Mouse (Mus musculus): ENCODE results near the gene Gm20388. TPM values are rescaled to one million over a fixed set of nuclear protein-coding genes. Genes with fewer than 3 reads are reported as not detected.

The Gm20388 gene
- polyA plus RNA-seq, 1 experiment from 2014 or later, result not detected

DNA sequence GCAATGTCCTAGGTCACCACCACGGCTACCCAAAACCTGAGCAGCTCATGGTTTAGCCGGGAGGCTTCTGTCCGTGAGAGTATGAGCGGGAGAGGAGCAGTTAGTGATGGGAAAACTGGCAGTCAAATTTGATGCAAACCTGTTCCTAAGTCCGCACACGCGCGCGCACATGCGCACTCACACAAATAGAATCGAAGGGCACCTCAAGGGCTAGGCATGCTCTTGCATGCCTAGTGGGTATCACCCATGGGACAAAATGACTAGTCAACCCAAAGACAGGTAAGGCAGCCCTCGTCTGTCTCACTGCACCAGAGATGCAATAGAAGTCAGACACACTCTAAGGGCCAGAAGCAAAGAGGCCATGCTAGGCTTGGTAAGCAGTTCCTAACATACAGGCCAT is 4465.8 kb downstream of the Gm20388 start:
- Histone ChIP-seq H3K36me3 (no peaks in the 10 kb centered on the region), H3K27me3 (no peaks in the 10 kb centered on the region), H3K27ac (no peak overlapping the region), H3K4me2 (no peak overlapping the region), H3K9ac (no peak overlapping the region), H3K4me1 (no peaks in the 10 kb centered on the region), H3K4me3 (no peak overlapping the region), H3K9me3 (no peaks in the 10 kb centered on the region)
- ATAC-seq (ENCODE audit: insufficient number of reproducible peaks, insufficient read depth, low FRiP score, low TSS enrichment, low read depth), result no peak
- WGBS, result 89% methylated on average over 12 of the region's 12 CpGs

DNA sequence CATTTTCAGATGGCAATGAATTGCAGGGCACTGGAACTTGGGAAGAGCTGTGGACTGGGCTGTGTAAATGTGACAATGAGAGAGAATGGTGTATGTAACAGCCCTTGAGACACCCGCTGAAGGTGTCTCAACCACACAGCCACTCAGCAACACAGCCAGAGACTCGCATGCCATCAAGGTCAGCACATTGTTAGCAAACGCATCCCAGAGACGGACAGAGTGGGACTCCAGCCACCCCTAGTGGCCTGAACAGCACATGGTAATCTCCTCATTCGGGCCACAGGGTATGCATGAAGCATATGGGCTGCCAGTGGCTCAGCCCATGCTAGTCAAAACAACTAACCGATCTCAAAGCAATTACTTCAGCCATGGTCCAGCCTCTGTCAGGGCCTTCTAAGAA is 4468.6 kb downstream of the Gm20388 start:
- H3K4me2 ChIP-seq, result no peak overlapping the region
- H3K9me3 ChIP-seq, result no peaks in the 10 kb centered on the region
- no peak overlapping the region for H3K27ac ChIP-seq
- no peaks in the 10 kb centered on the region for H3K36me3 ChIP-seq
- no peak overlapping the region for H3K9ac ChIP-seq
- H3K4me3 ChIP-seq, result no peak overlapping the region
- ATAC-seq (ENCODE audit: insufficient number of reproducible peaks, insufficient read depth, low FRiP score, low TSS enrichment, low read depth), result no peak
- WGBS, result 71% methylated on average over 6 of the region's 6 CpGs
- H3K27me3 ChIP-seq, result no peaks in the 10 kb centered on the region
- no peaks in the 10 kb centered on the region for H3K4me1 ChIP-seq

DNA sequence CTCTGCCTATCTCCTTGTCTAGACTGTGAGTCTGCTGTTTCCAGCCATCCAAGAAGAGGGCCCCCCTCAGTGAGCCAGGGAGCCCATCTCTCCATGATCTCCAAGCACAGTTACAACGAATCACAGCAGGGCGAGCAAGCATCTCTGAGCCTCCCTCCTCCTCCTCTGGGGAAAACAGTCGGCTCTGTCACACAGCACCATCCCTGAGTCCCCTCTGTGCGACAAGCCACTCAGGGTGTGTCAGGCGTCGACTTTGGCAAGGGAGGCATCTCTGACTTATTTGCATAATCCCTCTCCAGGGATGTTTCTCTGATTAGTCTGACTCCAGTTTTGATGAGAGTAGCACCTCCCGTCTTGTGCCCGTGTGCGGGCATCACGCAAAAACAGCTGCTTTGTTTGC is 4471.6 kb downstream of the Gm20388 start:
- H3K27ac ChIP-seq, result no peak overlapping the region
- 57% methylated on average over 10 of the region's 10 CpGs for WGBS
- no peak overlapping the region for H3K9ac ChIP-seq
- ATAC-seq (ENCODE audit: insufficient number of reproducible peaks, insufficient read depth, low FRiP score, low TSS enrichment, low read depth), result no peak
- no peak overlapping the region for H3K4me3 ChIP-seq
- H3K9me3 ChIP-seq, result no peaks in the 10 kb centered on the region
- no peaks in the 10 kb centered on the region for H3K36me3 ChIP-seq
- H3K27me3 ChIP-seq, result no peaks in the 10 kb centered on the region
- no peaks in the 10 kb centered on the region for H3K4me1 ChIP-seq
- H3K4me2 ChIP-seq, result no peak overlapping the region

DNA sequence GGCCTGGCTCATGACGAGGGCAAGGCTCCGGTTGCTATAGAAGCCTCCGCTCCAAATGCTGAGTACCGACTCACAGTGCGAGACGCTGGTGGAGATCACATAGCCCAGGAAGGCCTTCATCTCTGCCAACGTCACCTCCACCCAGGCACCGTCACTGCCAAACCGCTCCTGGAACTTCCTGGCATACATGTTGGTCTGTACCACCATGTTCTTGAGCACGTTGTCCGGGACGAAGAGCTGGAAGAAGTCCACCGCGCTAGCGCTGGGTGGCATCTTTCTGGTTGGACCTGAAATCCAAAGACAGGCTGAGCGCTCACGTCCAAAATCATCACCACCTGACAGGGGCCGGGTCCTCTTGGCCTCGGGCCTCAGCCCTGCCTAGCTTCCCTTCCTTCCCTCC is 4473.7 kb downstream of the Gm20388 start:
- Histone ChIP-seq H3K27me3 (no peaks in the 10 kb centered on the region), H3K4me1 (no peaks in the 10 kb centered on the region), H3K4me2 (no peak overlapping the region), H3K9ac (no peak overlapping the region), H3K4me3 (no peak overlapping the region), H3K36me3 (no peaks in the 10 kb centered on the region), H3K27ac (no peak overlapping the region), H3K9me3 (no peaks in the 10 kb centered on the region)
- ATAC-seq (ENCODE audit: insufficient number of reproducible peaks, insufficient read depth, low FRiP score, low TSS enrichment, low read depth), result no peak
- 92% methylated on average over 19 of the region's 19 CpGs for WGBS

DNA sequence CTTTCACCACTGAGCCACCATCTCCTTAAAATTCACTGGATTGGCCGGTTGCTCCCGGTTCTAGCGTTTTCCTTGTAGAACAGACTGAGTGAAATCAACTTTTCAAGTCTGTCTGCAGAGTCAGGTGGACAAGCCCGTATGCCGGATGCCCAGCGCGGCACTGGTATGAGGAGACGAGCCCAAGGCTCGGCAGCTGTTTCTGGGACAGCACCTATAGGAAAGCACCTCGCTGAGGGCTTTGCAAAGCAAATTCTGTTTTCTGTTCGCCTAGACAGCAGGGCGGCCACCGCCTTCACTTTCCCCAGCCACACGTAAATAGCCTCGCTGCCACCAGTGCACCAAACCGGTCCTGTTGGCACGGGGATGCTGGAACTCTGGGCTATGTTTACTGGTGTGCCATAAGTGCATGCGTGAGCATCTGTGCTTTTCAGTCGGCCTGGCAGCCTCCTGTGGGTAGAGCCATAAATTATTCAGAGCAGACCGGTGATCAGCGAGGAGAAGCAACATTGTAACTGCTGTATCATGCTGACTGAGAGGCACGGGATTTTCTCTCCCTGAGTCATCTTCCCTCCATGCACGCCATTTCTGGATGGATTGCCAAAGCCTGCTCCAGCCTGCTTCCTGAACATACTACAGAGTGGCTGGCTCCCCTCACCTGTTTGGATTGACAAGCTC is 4475.7 kb downstream of the Gm20388 start:
- Histone ChIP-seq H3K4me2 (no peak overlapping the region), H3K4me3 (no peak overlapping the region), H3K4me1 (no peaks in the 10 kb centered on the region), H3K9ac (no peak overlapping the region), H3K27ac (no peak overlapping the region), H3K36me3 (no peaks in the 10 kb centered on the region), H3K27me3 (no peaks in the 10 kb centered on the region), H3K9me3 (no peaks in the 10 kb centered on the region)
- WGBS, result 85% methylated on average over 23 of the region's 23 CpGs
- no peak for ATAC-seq (ENCODE audit: insufficient number of reproducible peaks, insufficient read depth, low FRiP score, low TSS enrichment, low read depth)

DNA sequence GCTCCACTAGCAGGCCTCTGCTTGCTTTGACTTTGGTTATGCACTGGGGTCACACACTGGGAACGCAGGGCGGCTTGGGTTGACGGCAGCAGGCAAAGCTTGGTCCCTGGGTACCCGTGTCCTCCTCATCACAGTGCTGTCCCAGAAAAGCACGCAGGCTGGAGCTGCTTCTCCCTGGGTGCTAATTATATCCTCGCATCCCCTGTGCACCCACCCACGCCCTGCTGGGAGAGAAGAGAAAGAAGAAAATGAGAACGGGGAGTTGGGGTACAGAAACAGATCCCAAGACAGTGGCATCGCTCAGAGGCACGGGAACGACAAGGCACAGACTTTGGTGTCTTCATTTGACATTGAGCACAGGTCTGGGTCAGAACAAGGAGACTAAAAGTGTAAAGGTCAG is 4478.9 kb downstream of the Gm20388 start:
- no peak for ATAC-seq (ENCODE audit: insufficient number of reproducible peaks, insufficient read depth, low FRiP score, low TSS enrichment, low read depth)
- H3K27ac ChIP-seq, result no peak overlapping the region
- H3K4me2 ChIP-seq, result no peak overlapping the region
- no peaks in the 10 kb centered on the region for H3K9me3 ChIP-seq
- H3K27me3 ChIP-seq, result no peaks in the 10 kb centered on the region
- no peak overlapping the region for H3K9ac ChIP-seq
- H3K4me1 ChIP-seq, result peaks cover 18% of the 10 kb centered on the region
- no peak overlapping the region for H3K4me3 ChIP-seq
- no peaks in the 10 kb centered on the region for H3K36me3 ChIP-seq
- WGBS, result 88% methylated on average over 11 of the region's 11 CpGs

DNA sequence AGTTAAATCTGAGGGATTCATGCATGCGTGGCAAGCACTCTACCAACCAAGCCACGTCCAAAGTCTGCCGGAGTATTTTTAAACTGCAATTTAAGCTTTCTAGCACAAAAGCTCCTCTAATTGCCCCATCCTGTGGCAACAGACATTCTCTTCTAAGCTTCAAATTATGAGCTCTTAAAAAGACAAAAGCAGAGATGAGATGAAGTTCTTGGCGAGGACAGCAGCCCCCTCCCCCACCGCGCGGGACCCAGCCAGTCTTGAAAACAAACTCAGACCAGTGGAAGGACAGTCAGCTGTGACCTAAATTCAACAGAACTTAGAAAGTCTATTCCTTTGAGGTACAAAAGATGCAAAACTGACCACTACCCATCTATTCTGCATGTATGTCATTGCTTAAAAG is 4480.6 kb downstream of the Gm20388 start:
- no peaks in the 10 kb centered on the region for H3K27me3 ChIP-seq
- no peak overlapping the region for H3K9ac ChIP-seq
- no peak overlapping the region for H3K4me2 ChIP-seq
- H3K4me1 ChIP-seq, result peaks cover 18% of the 10 kb centered on the region
- no peak overlapping the region for H3K27ac ChIP-seq
- no peak for ATAC-seq (ENCODE audit: insufficient number of reproducible peaks, insufficient read depth, low FRiP score, low TSS enrichment, low read depth)
- no peaks in the 10 kb centered on the region for H3K9me3 ChIP-seq
- WGBS, result 79% methylated on average over 7 of the region's 7 CpGs
- no peaks in the 10 kb centered on the region for H3K36me3 ChIP-seq
- H3K4me3 ChIP-seq, result no peak overlapping the region

DNA sequence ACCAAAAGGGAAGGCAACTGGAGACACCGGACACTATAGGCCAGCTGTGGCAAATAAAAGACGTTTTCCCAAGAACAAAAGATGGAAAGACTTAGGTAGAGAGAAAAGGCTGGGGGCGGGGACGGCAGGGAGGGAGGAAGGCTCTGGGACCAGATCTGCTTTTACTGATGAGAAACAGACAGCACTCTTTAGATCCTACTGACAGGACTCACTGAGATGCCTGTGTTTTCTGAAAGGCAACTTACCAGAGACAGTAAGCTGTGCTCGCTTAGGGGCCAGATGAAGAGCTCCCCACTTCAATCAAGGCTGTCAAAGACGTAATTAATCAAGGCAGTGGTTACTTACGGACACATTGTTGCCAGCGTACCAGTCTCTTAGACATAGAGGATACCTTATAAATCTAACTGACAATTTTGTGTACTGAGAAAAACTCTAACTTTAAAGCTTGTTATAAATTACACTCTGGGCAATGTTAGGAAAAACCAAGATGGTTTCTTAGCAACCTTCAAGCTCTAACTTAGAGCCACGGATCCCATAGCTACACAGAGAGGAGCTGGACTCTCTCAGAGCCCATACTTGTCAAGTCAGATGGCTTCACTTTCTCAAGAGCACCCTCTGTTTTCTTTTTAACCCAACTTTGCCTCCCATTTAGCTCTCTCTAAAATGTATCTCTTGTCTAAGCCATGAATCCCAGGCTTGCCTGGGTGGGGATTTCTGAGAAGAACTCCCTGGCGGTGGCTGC is 4481.8 kb downstream of the Gm20388 start:
- WGBS, result 45% methylated on average over 10 of the region's 10 CpGs
- no peak overlapping the region for H3K4me3 ChIP-seq
- no peak for ATAC-seq (ENCODE audit: insufficient number of reproducible peaks, insufficient read depth, low FRiP score, low TSS enrichment, low read depth)
- H3K27ac ChIP-seq, result peak overlapping the region; percentile 75
- no peaks in the 10 kb centered on the region for H3K9me3 ChIP-seq
- H3K4me2 ChIP-seq, result no peak overlapping the region
- H3K9ac ChIP-seq, result no peak overlapping the region
- H3K4me1 ChIP-seq, result peaks cover 24% of the 10 kb centered on the region
- no peaks in the 10 kb centered on the region for H3K27me3 ChIP-seq
- H3K36me3 ChIP-seq, result no peaks in the 10 kb centered on the region

DNA sequence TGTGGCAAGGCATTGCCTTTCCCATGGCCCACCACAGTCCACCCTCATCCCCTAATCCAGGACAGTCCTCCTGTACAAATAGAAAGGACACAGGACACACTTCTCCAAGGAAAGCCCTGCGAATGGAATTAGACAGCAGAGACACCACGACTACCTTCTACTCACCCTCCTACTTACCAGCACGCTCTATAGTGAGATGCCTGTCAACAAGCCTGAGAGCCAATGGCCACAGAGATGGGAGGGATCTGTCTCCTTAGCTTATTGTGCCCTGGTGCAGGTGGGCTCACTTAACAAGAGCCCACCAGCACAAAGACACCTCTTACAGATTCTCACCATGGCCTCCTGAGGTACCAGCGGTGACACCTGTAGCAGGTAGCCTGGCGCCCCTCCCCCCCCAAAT is 4482.4 kb downstream of the Gm20388 start:
- 80% methylated on average over 5 of the region's 5 CpGs for WGBS
- ATAC-seq (ENCODE audit: insufficient number of reproducible peaks, insufficient read depth, low FRiP score, low TSS enrichment, low read depth), result no peak

DNA sequence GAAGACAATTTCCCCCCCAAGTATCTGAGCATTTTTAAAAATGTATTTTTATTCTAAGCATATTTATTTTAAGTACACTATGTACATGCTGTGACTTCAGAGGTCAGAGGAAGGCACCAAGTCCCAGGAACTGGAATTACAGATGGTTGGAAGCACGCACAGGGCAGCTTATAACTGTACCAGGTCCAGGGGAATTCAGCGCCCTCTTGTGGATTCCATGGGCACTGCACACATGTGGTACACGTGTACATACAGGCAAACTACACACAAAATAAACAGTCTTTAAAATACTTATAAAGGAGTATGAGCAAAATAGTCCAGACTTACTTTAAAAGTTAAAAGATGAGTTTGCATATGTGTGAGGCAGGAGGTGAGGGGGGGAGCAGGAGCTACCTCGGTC is 4483.3 kb downstream of the Gm20388 start:
- WGBS, result 85% methylated on average over 4 of the region's 4 CpGs
- Histone ChIP-seq H3K4me3 (no peak overlapping the region), H3K4me1 (peaks cover 32% of the 10 kb centered on the region), H3K36me3 (no peaks in the 10 kb centered on the region), H3K27me3 (no peaks in the 10 kb centered on the region), H3K9me3 (no peaks in the 10 kb centered on the region), H3K9ac (no peak overlapping the region), H3K4me2 (no peak overlapping the region), H3K27ac (no peak overlapping the region)
- ATAC-seq (ENCODE audit: insufficient number of reproducible peaks, insufficient read depth, low FRiP score, low TSS enrichment, low read depth), result no peak

More for the DNA sequence above, 4482.4 kb downstream of the Gm20388 start:
- peaks cover 28% of the 10 kb centered on the region for H3K4me1 ChIP-seq
- H3K27me3 ChIP-seq, result no peaks in the 10 kb centered on the region
- no peak overlapping the region for H3K4me3 ChIP-seq
- H3K9me3 ChIP-seq, result no peaks in the 10 kb centered on the region
- H3K27ac ChIP-seq, result peak overlapping the region; percentile 75
- H3K4me2 ChIP-seq, result no peak overlapping the region
- no peak overlapping the region for H3K9ac ChIP-seq
- H3K36me3 ChIP-seq, result no peaks in the 10 kb centered on the region

DNA sequence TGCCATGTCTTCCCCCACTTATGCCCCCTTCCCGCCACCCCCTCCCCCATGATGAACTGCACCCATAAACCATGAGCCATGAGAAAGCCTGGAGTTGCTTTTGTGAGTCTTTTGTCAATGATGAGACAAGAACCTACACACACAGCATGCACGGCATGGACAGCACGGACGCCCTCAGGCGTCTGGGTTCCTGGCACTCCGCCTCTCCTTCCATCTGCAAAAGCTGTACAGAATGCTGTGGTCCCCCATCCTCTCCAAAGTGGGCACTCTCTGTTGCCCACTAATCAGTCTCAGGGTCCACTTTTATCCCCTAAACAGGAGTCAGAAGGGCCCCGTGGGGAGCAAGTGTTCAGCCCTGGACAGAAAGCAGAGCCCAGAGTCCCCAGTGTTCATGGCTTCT is 4484.3 kb downstream of the Gm20388 start:
- ATAC-seq (ENCODE audit: insufficient number of reproducible peaks, insufficient read depth, low FRiP score, low TSS enrichment, low read depth), result no peak
- Histone ChIP-seq H3K27ac (no peak overlapping the region), H3K4me2 (no peak overlapping the region), H3K9ac (no peak overlapping the region), H3K4me1 (peaks cover 32% of the 10 kb centered on the region), H3K9me3 (no peaks in the 10 kb centered on the region), H3K4me3 (no peak overlapping the region), H3K36me3 (no peaks in the 10 kb centered on the region), H3K27me3 (no peaks in the 10 kb centered on the region)
- 85% methylated on average over 7 of the region's 7 CpGs for WGBS
